Mouse (Mus musculus): Measurements from ENCODE around the gene Nt5c. TPM values are rescaled to one million over a fixed set of nuclear protein-coding genes. Genes with fewer than 3 reads are reported as not detected.
"Not testable (repeated sequence)": the region's sequence is repeated elsewhere in the genome, so short reads cannot be mapped to it uniquely, and the experiment has no call there.

The Nt5c gene
- total RNA-seq (2017): 98.5 and 107 TPM in 2 replicates

DNA sequence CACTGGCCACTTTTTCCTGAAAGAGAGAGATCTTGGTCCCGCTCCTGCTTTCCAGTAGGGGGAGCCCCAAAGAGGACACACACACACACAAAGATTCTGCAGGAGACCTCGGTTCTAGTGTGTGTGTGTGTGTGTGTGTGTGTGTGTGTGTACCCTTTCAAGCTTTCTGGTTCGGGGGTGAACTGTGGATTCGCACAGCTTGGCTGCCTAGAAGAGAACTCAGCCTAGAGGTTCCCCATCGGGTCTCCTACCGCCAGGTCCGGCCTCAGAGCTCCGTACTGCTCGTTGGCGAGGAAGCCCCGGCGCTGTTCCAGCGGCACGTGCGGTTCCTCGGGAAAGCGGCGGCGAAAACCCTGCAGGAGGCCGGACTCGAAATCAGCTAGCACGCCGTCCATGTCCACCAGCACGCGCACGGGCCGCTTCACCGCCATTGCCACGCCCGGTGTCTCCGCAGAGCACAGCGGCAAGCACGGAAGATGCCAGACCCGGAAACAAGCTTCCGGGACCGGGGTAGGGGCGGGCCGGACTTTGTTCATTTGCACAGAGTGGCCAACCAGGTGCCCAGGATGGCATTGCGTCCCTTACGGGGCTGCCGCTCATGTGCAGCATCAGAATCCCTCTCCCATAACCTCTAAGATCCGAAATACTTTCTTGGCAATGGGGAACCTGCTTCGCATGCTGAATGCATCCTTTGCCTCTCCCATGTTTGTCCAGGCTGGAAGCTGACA, at the start of gene Nt5c:
Gene Nt5c, minus strand, starts transcription at position 507 of the 728 bp plus-strand sequence.
- peak; percentile 89 for ATAC-seq (ENCODE audit: extremely low read depth, insufficient number of reproducible peaks, low FRiP score, poor library complexity, severe bottlenecking)

DNA sequence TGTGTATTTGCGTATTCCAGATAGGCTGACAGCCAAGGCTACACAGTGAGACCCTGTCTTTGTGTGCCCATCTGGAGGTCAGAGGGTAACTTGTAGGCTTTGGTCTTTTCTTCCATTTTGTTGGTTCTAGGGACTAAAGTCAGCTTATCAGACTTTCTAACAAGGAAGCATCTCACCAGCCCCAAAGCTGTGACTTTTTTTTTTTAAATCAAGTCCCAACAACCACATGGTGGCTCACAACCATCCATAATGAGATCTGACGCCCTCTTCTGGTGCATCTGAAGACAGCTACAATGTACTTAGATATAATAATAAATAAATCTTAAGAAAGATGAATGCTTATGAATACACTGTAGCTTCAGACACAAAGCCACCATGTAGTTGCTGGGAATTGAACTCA, 46.4 kb upstream of the Nt5c start:
- no peak for ATAC-seq (ENCODE audit: extremely low read depth, insufficient number of reproducible peaks, low FRiP score, poor library complexity, severe bottlenecking)

DNA sequence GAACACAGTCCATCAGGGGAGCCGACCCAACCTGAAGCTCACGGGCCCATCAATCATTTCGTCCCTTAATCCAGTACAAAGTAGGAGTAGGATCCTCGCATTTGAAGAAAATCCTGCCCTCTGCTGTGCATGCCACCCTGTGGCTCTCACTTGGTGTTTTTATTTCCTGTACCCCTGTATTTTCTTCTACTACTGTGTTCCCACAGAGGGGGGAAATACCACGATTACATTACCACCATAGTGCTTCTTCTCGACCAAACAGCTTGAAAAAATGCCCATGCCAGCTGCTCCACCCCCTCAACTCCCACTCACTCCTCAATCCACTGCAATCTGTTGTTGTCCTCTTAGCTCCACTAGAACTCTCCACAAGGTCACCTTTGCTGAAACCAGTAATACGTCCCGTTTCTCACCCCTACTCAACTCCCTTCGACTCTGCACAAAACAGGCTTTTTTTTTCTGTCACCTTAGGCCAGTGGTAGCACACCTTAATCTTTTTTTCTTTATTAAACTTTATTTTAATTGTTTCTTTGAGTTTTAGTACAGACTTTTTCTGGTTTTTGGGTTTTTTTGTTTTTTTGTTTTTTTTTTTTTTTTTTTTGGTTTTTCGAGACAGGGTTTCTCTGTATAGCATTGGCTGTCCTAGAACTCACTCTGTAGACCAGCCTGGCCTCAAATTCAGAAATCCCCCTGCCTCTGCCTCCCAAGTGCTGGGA, 45.4 kb upstream of the Nt5c start:
- ATAC-seq (ENCODE audit: extremely low read depth, insufficient number of reproducible peaks, low FRiP score, poor library complexity, severe bottlenecking): no peak

DNA sequence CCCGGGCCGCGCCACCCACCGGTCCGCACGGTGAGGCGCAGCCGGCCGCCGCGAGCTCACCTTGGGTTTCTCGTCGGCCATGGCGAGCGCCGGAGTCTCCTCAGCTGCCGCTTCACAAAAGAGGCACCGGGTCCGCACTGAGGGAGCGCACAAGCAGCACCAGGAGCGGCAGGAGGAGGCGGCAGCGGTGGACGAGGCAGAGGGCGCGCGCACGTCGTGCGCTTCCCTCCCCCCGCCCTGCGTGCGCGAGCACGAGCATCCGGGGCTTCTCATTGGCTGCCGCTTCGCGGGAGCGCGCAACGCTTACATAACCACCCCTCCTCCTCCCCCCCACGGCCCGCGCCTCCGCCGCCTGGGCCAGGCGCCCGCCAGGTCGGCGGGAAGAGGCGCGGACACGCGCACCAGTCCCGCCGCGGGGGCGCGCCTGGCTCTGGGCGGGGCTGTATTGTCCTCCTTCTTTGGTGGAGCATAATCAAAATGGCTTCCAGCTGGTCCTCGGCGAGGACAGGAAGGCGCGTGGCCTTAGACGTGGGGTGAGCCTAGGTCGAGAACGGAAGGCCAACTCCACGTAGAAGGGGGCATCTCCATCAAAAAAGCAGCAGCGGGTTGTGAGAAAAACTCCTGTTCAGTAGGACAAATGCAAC, 44.5 kb upstream of the Nt5c start, which contains the start of gene Sumo2:
Gene Sumo2, minus strand, starts transcription at position 239 of the 644 bp plus-strand sequence.
- peak; percentile 90 for ATAC-seq (ENCODE audit: extremely low read depth, insufficient number of reproducible peaks, low FRiP score, poor library complexity, severe bottlenecking)

DNA sequence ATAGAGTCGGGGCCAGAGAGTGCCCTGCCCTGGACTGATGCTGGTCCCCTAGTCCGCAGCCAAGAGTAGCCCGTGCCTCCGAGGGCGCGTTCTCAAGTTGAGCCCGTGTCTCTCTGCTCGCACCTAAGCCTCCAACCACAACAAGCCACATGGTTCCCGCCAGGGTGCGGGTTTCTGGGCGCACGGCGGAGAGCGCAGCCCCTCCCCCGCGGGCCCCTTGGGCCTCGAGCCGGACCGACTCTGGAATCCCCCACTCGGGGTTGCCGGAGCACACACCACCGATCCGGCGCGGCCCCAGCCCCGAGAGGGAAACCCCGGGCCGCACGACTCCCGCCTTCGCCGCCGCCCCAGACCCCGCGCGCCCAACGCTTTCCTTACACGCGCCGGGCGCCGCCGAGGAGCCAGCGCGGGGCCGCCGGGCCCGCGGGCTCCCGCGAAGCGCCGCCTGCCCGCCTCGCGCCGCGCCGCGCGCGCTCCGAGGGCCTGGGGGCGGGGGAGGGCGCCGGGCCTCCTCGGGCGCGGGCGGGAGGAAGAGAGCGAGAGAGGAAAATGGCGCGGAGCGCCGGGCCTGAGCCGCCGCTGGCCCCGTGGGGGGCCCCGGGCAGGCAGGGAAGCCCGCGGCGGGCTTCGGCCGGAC, 43.9 kb upstream of the Nt5c start:
- ATAC-seq (ENCODE audit: extremely low read depth, insufficient number of reproducible peaks, low FRiP score, poor library complexity, severe bottlenecking): no peak

DNA sequence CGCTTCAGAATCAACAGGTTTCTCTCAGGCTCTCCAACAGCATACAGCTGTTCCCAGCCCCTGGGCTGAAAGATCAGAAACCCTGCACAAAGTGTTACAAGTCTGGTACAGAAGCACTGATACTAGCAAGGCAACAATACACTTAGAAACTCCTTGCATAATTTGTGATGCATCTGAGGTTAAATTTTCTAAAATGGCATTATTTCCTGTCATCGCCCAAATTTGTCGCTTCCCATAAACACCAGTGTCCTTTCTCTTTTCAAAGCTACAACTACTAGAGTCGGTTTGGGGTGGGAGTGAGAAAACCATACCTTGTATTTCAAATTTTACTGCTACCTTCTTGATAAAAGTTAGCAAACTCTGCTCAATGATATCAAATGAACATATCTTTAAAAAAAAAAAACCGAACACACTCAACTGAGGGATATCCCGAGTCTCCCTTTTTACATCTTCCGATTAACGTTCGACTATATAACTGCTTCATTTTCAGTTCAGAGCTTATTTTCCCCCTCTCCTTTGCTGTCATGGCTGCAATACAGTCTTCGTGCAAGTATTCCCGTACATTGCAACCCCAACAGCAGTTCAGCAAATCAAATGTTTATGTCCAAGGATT, 43.2 kb upstream of the Nt5c start:
- ATAC-seq (ENCODE audit: extremely low read depth, insufficient number of reproducible peaks, low FRiP score, poor library complexity, severe bottlenecking): no peak

DNA sequence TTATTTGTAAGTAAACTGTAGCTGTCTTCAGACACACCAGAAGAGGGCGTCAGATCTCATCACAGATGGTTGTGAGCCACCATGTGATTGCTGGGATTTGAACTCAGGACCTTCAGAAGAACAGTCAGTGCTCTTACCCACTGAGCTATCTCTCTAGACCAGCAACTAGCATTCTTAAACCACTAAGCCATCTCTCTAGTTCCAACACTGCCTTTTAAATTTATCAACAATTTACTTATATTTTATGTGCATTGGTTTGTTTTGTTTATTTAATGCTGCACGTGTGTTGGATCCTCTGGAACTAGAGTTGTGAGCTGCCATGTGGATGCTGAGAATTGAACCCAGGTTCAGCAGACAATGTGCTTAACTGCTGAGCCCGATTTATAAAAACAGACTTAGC, 34.8 kb upstream of the Nt5c start:
- not testable (repeated sequence) for ATAC-seq (ENCODE audit: extremely low read depth, insufficient number of reproducible peaks, low FRiP score, poor library complexity, severe bottlenecking)

DNA sequence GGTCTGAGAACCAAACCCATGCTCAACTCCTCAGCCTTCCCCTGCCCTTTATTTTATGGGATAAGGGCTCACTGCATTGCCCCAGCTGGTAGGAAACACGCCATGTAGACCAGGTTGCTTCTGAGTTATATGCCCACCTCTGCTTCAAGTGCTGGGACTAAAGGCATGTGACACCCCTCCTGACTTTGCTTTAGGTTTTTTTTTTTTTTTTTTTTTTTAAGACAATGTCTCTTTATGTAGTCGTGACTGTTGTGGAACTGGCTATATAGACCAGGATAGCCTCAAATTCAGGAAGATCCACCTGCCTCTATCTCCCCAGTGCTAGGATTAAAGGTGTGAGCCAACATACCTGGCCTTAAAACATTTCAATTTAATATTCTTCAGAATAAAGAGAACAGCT, 31.0 kb upstream of the Nt5c start:
- ATAC-seq (ENCODE audit: extremely low read depth, insufficient number of reproducible peaks, low FRiP score, poor library complexity, severe bottlenecking): no peak

DNA sequence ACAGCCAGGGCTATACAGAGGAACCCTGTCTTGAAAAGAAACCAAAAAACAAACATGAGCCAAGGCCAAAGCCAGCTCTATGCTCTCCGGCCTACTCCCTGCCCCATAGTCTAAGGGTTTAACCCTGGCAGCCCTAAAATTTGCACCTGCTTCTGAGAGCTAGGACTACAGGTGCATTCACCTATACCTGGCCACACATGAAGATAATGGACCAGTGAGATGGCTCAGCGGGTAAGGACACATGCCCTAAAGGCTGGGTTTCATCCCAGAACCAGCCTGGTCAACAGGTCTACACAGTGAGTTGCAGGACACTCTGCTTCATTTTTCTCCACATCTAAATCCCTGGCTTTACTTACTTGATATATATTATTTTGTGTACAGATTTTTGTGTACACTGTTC, 30.6 kb upstream of the Nt5c start:
- no peak for ATAC-seq (ENCODE audit: extremely low read depth, insufficient number of reproducible peaks, low FRiP score, poor library complexity, severe bottlenecking)

DNA sequence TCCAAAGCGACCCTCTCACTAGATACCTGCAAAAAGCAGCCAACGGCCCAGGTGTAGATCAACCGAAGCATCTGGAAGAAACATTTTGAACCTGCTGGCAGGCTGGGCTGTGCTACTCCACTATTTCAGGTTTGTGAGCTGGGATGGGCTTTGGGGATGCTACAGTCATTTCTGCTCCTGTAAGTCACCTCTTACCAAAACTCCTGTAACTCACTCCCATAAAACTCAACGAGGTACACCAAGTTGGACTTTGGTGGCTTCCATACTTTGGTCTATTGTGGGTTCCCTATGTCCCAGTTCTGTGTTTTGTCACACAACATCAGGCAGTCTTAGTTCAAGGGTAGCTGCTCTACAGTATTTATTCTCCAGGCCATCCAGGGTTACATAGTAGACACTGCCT, 29.4 kb upstream of the Nt5c start:
- ATAC-seq (ENCODE audit: extremely low read depth, insufficient number of reproducible peaks, low FRiP score, poor library complexity, severe bottlenecking): no peak

DNA sequence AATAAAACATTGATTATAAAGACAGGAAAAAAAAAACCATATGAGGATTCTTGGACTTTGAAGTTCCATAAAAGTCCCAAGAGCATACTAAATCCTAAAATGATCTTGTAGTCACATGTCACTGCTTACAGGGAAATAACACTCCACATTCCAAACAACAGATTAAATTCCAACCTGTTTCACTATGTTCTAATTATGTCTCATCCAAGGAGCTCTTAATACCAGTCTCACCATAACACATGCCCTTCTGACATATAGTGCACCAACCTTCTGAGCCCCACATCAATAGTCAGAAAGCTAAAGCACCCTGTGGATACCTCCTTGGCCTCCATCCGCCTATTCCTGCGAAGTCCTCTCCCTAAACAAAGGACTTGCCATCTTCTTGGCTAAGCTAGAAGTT, 28.6 kb upstream of the Nt5c start:
- ATAC-seq (ENCODE audit: extremely low read depth, insufficient number of reproducible peaks, low FRiP score, poor library complexity, severe bottlenecking): no peak

DNA sequence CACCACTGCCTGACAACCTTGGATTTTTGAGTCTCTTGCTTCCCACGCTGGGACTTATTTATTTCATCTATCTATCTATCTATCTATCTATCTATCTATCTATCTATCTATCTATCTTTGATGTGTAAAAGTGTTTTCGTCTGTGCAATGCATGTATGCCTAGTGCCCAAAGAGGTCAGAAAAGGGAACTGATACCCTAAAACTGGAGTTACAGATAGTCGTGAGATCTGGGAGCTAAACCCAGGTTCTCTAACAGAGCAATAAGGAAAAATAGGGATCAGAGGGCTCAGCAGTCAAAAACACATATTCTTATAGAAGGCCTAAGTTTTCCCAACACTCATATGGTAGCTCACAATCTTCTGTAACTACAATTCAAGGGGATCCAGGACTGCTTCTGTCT, 27.9 kb upstream of the Nt5c start:
- ATAC-seq (ENCODE audit: extremely low read depth, insufficient number of reproducible peaks, low FRiP score, poor library complexity, severe bottlenecking): no peak

DNA sequence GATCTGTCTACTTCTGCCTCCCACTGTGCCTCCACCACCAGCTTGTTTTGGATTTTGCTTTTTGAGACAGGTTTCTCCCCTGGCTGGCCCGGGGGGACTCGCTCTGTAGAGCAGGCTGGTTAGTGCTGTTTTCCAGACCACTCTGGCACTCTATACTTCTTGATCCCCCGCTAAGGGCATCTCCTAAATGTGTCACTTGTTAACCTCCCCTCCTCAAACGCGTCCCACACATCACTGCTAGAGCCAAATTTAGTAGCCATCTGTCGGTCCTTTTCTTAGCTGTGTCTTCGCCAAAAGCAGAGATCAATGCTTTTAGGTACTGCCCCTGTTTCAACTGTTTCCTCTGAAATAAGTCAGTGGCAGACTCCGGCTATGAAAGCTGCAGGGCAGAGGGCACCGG, 27.0 kb upstream of the Nt5c start:
- ATAC-seq (ENCODE audit: extremely low read depth, insufficient number of reproducible peaks, low FRiP score, poor library complexity, severe bottlenecking): no peak

DNA sequence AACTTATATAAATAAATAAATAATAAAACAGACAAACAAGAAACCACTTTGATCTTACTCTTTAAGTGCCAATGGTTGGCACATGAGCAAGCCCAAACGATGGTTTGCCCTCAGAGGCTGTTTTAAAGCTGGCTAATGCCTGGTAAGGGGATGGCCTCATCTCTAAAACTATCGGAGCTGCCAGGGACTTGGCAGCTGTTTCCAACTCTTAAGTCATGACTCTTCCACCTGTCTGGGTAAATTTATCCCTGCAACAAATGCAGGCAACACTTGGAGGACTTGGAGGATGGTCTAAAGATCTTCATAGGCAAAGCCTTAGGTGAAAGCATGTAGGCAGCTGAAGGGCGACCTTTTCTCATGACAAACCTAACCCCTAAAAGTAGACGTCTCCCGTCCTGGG, 25.3 kb upstream of the Nt5c start:
- no peak for ATAC-seq (ENCODE audit: extremely low read depth, insufficient number of reproducible peaks, low FRiP score, poor library complexity, severe bottlenecking)

DNA sequence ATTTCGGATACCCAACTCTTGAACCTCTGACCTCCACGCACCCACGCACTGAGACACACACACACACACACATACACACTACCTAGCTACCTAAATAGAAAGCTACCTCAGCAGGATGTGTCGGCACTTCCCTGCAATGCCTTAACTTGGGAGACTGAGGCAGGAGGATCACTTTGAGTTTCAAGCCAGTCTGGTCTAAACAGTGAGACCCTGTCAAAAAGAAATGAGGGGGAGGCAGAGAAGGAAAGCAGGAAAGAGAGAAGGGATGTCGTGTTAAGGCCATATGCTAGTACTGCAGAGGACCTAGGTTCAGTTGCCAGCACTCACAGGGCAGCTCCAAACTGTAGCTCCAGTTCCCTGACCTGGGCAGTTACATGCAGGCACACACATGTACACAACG, 23.4 kb upstream of the Nt5c start:
- ATAC-seq (ENCODE audit: extremely low read depth, insufficient number of reproducible peaks, low FRiP score, poor library complexity, severe bottlenecking): no peak

DNA sequence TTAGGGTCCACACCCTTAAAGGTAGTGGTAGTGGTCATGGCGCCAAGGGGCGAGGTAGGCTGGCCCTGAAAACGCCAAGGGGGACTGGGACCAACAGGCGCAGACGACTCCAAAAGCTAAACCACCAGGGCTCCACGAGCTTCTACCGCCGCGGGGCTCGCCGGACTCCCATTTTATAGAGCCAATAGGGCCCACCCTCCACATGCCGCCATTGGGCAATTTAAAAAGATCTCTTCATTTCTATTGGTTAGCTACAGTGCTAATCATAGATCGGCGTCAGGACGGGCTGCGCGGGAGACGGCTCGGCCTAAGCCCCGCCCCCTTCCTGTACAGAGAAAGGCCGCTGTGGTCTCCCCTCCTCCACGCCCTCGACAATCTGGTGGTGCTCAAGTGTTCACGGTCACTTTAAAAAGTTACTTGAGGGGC, 22.6 kb upstream of the Nt5c start, which contains the start of gene Jpt1:
Gene Jpt1, minus strand, starts transcription at position 150 of the 426 bp plus-strand sequence.
- ATAC-seq (ENCODE audit: extremely low read depth, insufficient number of reproducible peaks, low FRiP score, poor library complexity, severe bottlenecking): peak; percentile 88

DNA sequence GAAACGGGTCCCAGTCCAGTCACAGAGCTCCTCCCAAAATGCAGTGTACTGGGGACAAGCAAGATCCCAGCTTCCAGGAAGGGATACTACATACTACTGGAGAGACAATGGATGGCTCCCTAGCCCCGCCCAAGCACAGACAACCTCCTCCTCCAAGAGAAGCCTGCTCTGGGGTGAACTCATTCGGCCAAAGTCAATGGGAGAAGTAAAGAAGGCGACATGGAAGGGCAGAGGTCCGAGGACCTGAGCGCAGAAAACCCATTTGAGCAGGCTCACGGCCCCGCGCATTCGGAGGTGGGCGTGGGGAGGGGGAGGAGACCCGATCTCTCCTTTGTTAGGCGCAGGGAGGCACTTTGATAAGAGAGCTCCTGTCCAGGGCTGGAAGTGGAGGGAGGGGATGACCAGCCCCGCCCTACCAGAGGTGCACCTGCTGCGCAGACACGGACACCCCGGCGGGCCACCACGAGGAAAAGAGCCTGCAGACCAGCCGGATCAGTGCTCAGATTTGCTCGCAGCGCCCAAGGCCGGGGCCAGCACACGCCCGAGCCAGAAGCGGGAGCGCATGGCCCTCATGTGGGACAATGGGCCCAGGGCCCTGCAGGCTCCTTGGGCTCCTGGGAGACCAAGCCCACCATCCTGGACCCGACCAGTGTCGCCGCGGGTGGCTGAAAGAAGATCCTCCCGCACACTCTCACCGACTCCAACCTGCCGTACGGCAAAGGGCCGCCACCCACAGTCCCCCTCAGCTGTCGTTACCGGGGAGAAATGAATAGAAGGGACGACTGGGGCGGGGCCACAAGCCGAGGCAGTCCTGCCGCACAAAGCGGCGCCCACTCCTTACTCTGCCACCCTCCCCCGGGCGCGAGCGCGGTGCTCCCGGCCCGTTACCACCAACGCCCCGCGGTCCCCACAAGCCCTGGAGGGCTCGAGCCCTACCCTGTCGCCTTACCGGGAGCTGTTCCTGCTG, 21.9 kb upstream of the Nt5c start:
- no peak for ATAC-seq (ENCODE audit: extremely low read depth, insufficient number of reproducible peaks, low FRiP score, poor library complexity, severe bottlenecking)

Measured in neutrophil, adult 5-6 weeks (primary cell).